Mouse (Mus musculus): ENCODE results near the gene Rnf141.

- TF ChIP-seq CTCF (IDR thresholded peaks at IDR 0.05) (no peak), EP300 (IDR thresholded peaks at IDR 0.05) (peak; percentile 83)
Observed at GRCm38 (mm10) chr7:110862751-110863289, 18.6 kb upstream of the Rnf141 start, which contains the start of gene Lyve1.
